Mouse (Mus musculus): ENCODE measurements around the gene Myh7b.

Myh7b gene

DNA sequence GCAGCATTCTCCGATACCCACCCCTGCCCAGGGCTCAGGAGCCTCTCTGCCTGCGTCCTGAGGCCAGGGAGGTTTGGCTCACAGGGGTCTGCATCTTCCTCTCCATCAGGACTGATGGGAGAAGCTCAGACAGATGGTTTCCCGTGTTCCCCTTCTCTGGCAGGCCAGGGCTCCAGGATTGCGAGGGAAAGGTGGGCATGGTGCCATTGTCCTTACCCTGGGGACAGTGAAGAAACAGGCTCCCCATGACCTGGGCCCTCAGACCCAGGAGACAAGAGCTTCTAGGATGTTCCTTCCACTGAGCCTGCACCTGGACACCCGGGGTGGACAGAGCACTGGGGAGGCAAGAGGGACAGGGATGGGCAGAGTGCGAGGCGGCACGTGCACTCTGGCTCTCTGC is 23.6 kb downstream of the Myh7b start:
- DNase-seq (ENCODE audit: low read depth, low spot score) = no peak

DNA sequence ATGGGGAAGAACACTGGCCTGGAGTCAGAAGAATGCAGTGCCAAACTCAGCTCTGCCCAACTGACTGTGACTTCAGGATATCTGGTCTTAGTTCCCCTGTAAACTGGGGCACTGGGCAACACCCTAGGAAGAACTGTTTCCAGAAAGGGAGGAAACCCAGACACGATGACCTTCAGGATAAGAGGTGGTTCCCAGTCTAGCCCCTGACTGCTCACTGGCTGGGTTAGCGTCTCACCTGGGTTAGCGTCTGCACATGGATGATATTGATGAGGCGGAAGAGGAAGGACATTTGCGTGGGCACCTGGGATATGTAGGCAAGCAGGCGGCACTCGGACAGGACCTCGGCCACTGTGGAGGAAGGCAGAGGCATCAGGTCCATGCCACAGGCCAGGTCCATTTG is 24.9 kb downstream of the Myh7b start:
- DNase-seq (ENCODE audit: low read depth, low spot score) = no peak

DNA sequence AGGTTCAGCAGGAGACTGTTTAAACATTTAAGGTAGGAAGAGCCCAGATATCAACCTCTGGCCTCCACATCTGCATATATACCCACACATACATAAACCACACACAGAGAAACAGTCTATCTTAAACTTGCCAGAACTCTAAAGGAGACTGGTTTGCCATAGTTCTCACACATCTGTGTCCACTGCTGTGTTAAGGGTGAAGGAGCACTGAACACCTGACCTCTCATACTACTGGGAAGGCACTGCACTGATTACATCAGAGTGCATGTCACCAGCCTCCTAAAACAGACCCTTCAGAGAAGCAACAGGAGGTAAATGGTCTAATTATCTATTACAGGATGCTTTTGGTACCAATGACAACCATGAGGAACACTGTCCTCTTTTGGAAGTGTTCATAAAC is 25.9 kb downstream of the Myh7b start:
- no peak for DNase-seq (ENCODE audit: low read depth, low spot score)

GRCm38 (mm10) chr2:155637411-155637810 is 26.4 kb downstream of the Myh7b start:
- DNase-seq (ENCODE audit: low read depth, low spot score) = no peak

- DNase-seq (ENCODE audit: low read depth, low spot score) = no peak
Observed at GRCm38 (mm10) chr2:155640656-155641055, 29.6 kb downstream of the Myh7b start.

DNA sequence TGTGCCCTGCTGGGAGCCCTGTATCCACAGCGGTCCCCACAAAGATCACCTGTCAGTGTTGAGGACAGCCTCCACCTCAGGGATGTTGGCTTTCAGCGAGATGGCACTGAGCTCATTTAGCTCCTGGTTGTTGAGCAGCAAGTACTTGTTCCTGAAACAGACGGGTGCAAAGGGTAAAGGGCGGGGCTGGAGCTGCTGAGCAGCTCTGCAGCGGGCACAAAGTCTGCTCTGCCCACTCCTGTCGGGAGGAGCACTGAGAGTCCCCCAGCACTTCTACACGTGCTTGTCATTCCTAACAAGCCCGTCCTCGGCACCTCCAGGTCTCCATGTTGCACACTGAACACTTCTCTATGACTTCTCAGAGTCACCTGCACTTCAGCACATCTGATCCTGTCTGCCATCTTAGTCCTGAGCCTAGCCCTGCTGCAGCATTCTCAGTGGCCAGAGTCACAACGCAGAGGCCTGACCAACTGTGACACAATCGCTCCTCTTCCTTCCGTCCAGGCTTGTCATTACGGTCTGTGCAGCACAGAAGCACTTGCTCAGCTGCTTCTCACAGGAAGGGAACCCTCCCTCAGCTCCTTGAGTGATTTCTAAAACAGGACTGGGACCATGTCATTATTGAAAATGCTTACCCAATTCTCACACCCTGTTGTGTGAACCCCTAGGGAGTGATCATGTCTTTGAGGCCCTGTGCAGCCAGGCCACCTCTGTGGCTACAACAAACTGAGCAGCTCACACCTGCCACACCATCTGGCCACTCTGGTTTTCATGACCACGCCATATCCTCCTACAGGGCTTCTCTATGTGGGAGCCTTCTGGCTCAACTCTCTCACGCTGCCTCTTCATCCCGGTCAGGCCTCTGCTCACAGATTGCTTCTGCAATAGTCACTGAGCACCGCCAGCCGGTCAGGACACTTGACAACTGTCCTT is 30.8 kb downstream of the Myh7b start:
- DNase-seq (ENCODE audit: low read depth, low spot score) = no peak

- no peak for DNase-seq (ENCODE audit: low read depth, low spot score)
Observed at GRCm38 (mm10) chr2:155645746-155646145, 34.7 kb downstream of the Myh7b start.

- DNase-seq (ENCODE audit: low read depth, low spot score) = no peak
Observed at GRCm38 (mm10) chr2:155652618-155653017, 41.6 kb downstream of the Myh7b start.

DNA sequence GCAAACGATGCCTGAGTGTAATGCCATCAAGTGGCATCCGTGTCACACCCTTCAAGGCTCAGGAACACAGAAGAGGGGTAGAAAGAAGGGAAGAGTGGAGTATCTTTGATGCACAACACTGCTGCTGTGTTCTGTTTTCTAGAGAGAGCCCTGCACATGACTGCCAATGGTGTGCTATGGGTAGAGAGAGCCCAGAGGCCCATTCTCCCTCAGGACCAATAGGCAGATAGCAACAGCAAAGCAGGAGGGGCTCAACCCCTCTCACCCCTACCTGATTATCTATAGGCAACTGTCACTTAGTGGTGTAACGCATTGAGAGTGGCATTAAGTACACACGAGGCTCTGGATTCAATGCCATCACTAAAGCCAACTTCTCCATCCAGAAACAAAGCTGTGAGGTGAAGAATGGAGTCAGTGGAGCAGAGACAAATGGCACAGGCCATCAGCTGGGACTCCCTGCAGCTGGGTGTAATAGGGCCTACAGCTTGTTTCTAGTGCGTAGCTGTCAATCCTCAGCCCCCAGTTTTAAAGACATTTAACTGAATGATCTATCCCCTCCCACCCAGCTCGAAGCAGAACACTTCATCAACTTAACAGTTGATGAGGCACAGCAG is 44.9 kb downstream of the Myh7b start:
- DNase-seq (ENCODE audit: low read depth, low spot score) = no peak

DNA sequence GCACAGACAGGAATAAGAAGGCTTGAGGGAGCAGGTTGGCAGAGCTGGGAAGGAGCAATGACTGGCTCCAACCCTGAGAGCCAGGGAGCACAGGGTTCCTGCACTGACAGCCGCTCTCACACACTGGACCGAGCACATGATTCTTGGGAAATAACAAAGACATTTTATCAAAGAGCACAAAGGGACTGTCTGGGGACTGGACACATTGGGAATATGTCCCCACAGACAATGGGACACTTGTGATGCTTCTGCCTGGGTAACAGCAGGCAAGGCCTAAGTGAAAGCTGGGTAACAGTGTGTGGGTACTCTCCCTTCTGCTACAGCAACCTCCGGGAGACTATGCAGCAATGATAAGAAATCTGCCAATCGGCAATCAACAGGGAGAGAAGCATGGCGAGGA is 51.4 kb downstream of the Myh7b start:
- no peak for DNase-seq (ENCODE audit: low read depth, low spot score)

DNA sequence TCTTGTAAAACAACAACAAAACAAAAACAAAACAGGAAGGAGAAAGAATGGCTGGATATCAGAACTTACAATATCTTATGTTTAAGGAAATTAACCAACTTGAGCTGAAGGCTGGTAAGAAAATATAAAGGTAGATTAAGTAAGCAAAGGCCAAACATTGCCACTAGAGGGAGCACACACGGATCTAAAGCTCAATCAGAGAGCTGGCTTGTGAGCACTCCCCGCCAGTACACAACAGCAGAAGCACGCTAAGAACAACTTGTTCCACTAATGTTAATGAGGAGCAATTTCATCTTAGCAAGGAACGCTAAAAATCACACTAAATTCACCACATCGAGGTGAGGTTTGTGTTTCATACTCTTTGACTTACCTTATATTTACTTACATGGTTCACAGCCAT is 52.1 kb downstream of the Myh7b start:
- peak; percentile 9 for DNase-seq (ENCODE audit: low read depth, low spot score)

DNA sequence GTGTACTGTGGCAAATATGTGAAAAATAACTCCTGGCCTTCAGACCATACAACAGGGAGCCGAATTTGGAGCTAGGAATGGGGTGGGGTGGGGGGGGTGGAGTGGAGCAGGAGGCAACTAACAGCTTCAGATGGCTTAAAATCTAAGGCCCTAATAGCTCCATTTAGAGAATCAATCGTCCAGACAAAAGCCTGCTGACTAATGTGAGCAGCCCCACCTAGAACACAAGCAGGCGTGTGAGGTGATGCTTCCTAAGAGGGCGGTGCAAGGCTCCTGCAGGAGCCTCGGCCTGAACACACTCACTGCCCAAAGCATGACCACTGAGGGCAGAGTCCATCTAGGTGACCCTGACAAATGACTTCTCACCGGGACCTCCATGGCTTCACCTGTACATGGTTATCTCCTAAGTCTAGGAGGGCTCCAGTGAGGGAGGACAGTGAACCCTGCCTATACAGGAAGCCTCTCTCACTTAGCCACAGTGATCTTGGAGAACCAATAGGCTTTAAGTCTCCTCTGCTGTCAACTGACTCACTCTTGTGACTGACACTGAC is 53.0 kb downstream of the Myh7b start:
- no peak for DNase-seq (ENCODE audit: low read depth, low spot score)

GRCm38 (mm10) chr2:155667881-155668280 is 56.9 kb downstream of the Myh7b start:
- no peak for DNase-seq (ENCODE audit: low read depth, low spot score)

- no peak for DNase-seq (ENCODE audit: low read depth, low spot score)
Observed at GRCm38 (mm10) chr2:155668461-155668860, 57.4 kb downstream of the Myh7b start.

- DNase-seq (ENCODE audit: low read depth, low spot score) = no peak
Observed at GRCm38 (mm10) chr2:155671236-155671635, 60.2 kb downstream of the Myh7b start.

- DNase-seq (ENCODE audit: low read depth, low spot score) = no peak
Observed at GRCm38 (mm10) chr2:155673546-155673945, 62.5 kb downstream of the Myh7b start.

- DNase-seq (ENCODE audit: low read depth, low spot score) = no peak
Observed at GRCm38 (mm10) chr2:155675118-155675517, 64.1 kb downstream of the Myh7b start.

GRCm38 (mm10) chr2:155679586-155680110 is 68.6 kb downstream of the Myh7b start:
- DNase-seq (ENCODE audit: low read depth, low spot score) = no peak

DNA sequence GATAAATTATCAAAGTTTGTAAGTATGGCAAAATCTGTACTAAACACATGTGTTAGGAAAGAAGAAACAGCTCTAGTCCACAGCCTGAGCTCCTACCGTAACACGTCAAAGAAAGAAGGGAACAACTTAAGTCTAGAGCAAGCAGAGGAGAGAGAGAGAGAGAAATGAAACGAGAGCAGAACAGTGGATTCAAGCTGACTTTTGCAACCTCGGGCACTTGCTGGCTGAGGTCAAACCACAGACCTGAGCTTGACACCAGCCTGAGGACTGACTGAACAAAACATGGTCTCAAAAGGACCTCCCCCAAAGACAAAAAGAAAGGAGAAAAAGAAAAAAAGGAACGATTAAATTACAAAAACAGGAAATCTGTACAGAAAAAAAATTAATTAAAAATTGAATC is 69.6 kb downstream of the Myh7b start:
- no peak for DNase-seq (ENCODE audit: low read depth, low spot score)

DNA sequence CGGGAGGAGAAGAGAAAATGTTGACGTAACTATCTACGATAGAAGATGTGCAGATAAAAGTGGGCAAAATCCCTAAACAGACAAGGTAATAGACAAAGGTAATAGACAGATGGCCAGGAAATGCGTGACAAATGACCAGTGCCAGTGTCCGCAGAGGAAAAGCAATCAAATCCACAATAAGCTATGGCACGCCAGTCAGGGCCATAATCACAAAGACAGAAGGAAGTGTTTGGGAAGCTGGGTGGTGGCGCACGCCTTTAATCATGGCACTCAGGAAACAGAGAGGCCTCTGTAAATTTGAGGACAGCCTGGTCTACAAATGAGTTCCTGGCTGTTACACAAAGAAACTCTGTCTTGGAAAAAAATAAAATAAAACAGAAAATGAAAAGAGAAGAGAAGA is 70.2 kb downstream of the Myh7b start:
- DNase-seq (ENCODE audit: low read depth, low spot score) = no peak

DNA sequence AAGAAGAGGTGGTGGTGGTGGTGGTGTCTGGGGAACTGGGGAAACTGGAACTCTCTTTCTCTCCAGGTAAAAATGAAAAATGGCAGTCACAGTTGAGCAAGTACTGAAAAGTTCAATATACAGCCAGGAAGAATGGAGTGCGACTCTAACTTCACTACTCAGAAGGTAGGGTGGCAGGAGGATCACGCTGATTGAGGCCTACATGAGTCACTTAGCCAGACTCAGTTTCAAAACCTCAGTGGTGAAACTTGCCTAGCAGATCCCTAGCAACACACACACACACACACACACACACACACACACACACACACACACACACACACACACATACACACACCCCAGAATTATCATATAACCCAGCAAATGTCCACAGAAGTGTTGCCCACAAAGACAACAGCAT is 70.9 kb downstream of the Myh7b start:
- no peak for DNase-seq (ENCODE audit: low read depth, low spot score)

- no peak for DNase-seq (ENCODE audit: low read depth, low spot score)
Observed at GRCm38 (mm10) chr2:155683137-155683536, 72.1 kb downstream of the Myh7b start.

DNA sequence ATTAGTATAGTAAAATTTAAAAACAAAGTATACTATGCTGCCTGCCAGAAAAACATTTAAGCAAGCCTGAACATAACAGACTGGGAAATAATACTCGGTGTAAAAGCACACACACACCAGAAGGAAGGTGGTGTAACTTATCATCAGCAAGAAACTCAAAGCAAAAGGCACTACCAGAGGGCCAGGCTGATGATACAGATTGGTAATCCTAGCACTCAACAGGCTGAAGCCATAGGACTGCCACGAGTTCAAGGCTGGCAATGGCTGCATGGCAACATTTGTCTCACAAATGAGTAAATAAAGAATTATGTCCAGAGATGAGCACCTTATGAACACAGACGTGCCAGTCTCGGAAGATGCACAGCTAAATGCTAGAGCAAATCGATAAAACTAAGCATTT is 72.8 kb downstream of the Myh7b start:
- no peak for DNase-seq (ENCODE audit: low read depth, low spot score)
